Mouse (Mus musculus): ENCODE results near the gene Azin2. TPM values are rescaled to one million over a fixed set of nuclear protein-coding genes. Genes with fewer than 3 reads are reported as not detected.

Gene Azin2
- polyA plus RNA-seq (2014; fragmentation: Nextera tagmentation; extraction: Ambion mirVana): 17.6 and 21.2 TPM in 2 replicates

DNA sequence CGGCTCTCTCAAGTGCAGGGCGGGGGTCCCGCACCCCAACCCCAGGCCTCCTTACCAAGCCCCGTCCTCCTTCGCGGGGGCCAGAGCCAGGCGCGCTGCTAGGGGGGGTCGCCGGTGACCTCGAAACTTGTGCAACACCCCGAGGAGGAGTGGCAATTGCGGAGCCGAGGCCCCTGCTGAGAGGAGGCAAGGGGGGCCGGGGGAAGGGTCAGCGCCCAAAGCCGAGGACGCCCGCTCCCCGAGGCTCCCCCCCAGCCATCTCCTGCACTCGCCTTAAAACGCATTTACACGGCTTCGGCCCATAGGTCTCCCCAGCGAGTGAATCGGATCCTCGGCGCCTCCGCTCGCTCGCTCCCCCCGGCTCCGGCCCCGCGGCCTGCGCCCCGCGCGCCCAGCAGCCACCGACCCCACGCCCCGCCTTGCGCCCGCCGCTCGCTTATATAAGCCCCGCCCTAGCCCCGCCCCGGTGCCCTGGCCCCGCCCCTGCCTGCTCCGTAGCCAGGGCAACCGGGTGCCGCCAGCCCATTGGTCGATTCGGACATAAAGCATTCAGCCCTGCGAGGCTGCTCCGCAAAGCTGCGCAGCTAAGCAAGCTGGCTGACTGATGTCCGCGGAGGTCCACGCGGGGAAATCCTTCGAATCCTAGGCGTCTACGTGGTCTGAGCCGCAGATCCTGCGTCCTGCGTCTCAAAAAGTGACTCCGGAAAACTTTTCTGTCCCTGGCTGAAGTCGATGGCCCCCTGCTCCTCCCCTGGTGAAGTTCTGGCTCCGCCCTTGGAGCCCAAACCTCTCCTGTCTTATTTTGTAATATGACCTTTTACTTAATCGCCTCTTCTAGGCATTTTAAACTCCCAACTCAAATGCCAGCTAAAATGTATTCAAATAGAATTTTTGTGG lies at the start of gene Azin2:
Azin2 (minus strand) TSS at position 414 of the 897 bp plus-strand sequence.
- no peak for TF ChIP-seq CTCF (IDR thresholded peaks at IDR 0.05; ENCODE audit: low read depth)
- Histone ChIP-seq H3K4me2 (peak within 1 kb of the TSS; percentile 90), H3K27me3 (ENCODE audit: insufficient read depth, low read length) (no peaks in the 10 kb centered on the region), H3K9ac (peak within 1 kb of the TSS; percentile 75), H3K27ac (ENCODE audit: low read depth) (peak within 1 kb of the TSS; percentile 55; the same call in 1 of the 2 replicates), H3K4me3 (ENCODE audit: low read depth, low read length) (peak within 1 kb of the TSS; percentile 71), H3K36me3 (ENCODE audit: insufficient read depth) (no peaks in the 10 kb centered on the region), H3K4me1 (ENCODE audit: insufficient read depth) (peaks cover 10% of the 10 kb centered on the region), H3K9me3 (ENCODE audit: low read depth, low read length) (no peaks in the 10 kb centered on the region)
- ATAC-seq (ENCODE audit: insufficient read depth) (peak; percentile 94), DNase-seq (peak; percentile 95)
- WGBS: under 1% methylated on average over 71 of the region's 72 CpGs

DNA sequence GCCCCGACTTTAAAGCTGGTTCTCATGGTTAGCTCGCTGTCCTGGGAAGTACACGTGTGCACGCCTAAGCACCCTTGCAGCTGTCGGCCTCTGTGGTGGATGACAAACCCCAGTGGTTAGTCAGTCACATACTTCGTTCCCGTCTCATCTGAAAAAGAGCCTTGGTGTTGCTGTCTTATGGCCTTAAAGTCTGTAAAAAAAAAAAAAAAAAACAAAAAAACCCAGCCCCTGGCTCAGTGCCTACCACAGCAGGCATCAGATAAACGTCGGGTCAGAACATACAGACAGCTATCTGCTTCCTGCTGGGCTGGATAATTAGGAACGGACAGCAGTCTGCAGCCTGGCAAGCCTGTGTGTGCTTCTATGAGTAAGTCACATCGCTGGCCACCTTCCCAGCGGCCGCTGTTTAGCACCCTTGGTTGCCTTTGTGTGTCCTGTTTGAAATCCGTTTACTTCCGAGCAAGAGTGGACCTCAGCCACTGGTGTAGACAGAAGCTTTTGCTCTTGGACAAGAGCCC lies 49.4 kb upstream of the Azin2 start:
- 37% methylated on average over 15 of the region's 15 CpGs for WGBS
- no peak overlapping the region for H3K4me2 ChIP-seq
- no peak overlapping the region for H3K4me3 ChIP-seq (ENCODE audit: low read depth, low read length)
- peaks cover 8% of the 10 kb centered on the region for H3K4me1 ChIP-seq (ENCODE audit: insufficient read depth)
- peak; percentile 87 for DNase-seq
- H3K9ac ChIP-seq: no peak overlapping the region; the same call in 1 of the 2 replicates
- no peaks in the 10 kb centered on the region for H3K27me3 ChIP-seq (ENCODE audit: insufficient read depth, low read length)
- TF ChIP-seq CTCF (IDR thresholded peaks at IDR 0.05; ENCODE audit: low read depth): no peak
- peak overlapping the region; percentile 71 for H3K27ac ChIP-seq (ENCODE audit: low read depth)
- peaks cover 43% of the 10 kb centered on the region for H3K36me3 ChIP-seq (ENCODE audit: insufficient read depth)
- no peaks in the 10 kb centered on the region for H3K9me3 ChIP-seq (ENCODE audit: low read depth, low read length)
- peak; percentile 59 for ATAC-seq (ENCODE audit: insufficient read depth)

DNA sequence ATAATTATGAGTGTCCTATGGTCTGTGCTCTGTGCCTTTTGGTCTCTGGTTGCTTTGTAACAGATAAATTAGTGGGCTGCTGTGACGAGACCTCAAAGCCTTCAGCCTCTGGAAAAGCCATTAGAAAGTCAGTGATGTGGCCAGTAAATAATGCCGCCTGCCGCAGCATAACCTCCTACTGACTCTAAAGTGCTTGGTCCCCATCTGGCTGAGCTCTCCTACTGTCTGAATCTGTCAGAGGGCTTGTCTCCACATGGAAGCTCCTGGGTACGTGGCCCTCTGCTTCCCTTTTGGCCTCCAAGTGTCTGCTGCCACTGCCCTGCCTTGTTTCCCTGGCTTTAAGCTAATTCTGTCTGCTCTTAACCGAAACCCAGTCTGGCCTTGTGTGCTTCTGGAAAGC lies 47.3 kb upstream of the Azin2 start:
- Histone ChIP-seq H3K27me3 (ENCODE audit: insufficient read depth, low read length) (no peaks in the 10 kb centered on the region), H3K9me3 (ENCODE audit: low read depth, low read length) (no peaks in the 10 kb centered on the region), H3K36me3 (ENCODE audit: insufficient read depth) (peaks cover 60% of the 10 kb centered on the region), H3K27ac (ENCODE audit: low read depth) (no peak overlapping the region), H3K9ac (no peak overlapping the region; the same call in 1 of the 2 replicates), H3K4me3 (ENCODE audit: low read depth, low read length) (no peak overlapping the region), H3K4me2 (no peak overlapping the region), H3K4me1 (ENCODE audit: insufficient read depth) (no peaks in the 10 kb centered on the region)
- no peak for TF ChIP-seq CTCF (IDR thresholded peaks at IDR 0.05; ENCODE audit: low read depth)
- ATAC-seq (ENCODE audit: insufficient read depth): no peak
- 73% methylated on average over 5 of the region's 5 CpGs for WGBS
- DNase-seq: no peak

DNA sequence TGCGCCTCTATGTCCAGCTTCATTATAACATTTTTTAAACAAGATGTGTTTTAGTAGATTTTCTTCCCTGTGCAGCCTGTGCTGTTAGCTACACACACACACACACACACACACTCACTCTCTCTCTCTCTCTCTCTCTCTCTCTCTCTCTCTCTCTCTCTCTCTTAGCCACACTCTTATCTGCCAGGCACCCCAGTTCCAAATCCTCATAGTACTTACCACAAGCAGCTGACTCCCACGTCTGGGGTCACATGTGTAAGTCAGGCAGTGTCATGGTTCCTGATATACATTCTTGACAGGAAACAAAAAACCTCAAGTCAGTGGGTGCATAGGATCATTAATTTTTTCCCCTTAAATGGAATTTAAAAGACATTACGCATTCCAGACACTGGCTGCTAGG lies 46.4 kb upstream of the Azin2 start:
- H3K27me3 ChIP-seq (ENCODE audit: insufficient read depth, low read length): no peaks in the 10 kb centered on the region
- no peak for DNase-seq
- H3K4me3 ChIP-seq (ENCODE audit: low read depth, low read length): no peak overlapping the region
- H3K9me3 ChIP-seq (ENCODE audit: low read depth, low read length): no peaks in the 10 kb centered on the region
- no peak for ATAC-seq (ENCODE audit: insufficient read depth)
- no peaks in the 10 kb centered on the region for H3K4me1 ChIP-seq (ENCODE audit: insufficient read depth)
- no peak overlapping the region for H3K4me2 ChIP-seq
- 62% methylated on average over 3 of the region's 3 CpGs for WGBS
- H3K36me3 ChIP-seq (ENCODE audit: insufficient read depth): peaks cover 67% of the 10 kb centered on the region
- no peak overlapping the region for H3K27ac ChIP-seq (ENCODE audit: low read depth)
- no peak overlapping the region for H3K9ac ChIP-seq
- TF ChIP-seq CTCF (IDR thresholded peaks at IDR 0.05; ENCODE audit: low read depth): no peak

DNA sequence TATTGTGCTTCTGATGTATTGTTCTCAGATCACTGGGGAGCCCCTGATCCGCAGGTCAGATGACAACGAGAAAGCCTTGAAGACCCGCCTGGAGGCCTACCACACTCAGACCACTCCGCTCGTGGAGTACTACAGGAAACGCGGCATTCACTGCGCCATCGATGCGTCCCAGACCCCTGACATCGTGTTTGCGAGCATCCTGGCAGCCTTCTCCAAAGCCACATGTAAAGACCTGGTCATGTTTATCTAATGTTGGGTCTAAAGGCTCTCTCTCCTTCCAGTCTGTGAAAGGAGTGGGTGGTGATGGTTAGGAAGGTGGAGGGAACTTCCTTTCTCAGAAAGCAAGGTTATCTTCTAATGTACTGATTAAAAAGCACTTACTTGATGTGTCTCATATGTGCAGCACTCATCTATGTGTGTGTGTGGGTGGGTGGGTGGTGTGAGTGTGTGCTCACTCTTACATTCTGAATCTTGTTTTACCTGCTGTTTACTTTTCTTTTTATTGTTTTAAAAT lies 45.8 kb upstream of the Azin2 start:
- ATAC-seq (ENCODE audit: insufficient read depth): no peak

DNA sequence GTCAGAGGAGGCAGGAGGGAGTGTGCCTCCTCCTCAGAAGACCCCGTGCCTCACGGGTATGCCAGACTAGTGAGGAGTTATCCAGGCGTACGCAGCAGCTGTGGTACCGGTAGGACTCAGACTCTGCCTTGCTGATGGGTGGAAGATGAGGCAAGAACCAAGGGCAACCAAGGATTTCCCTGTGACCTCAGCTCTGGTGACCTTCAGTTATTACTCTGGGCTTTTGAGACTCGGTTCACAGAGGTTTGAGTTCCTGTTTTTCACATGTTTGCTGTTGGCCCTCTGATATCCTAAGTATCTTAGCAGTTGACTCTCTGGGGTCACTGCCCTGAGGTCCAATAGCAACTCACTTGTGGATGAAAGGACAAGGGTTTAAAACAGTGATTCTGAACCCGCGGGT lies 41.5 kb upstream of the Azin2 start:
- H3K36me3 ChIP-seq (ENCODE audit: insufficient read depth): peaks cover 89% of the 10 kb centered on the region
- H3K9me3 ChIP-seq (ENCODE audit: low read depth, low read length): no peaks in the 10 kb centered on the region
- no peak overlapping the region for H3K9ac ChIP-seq
- no peak overlapping the region for H3K4me3 ChIP-seq (ENCODE audit: low read depth, low read length)
- no peak overlapping the region for H3K4me2 ChIP-seq
- no peaks in the 10 kb centered on the region for H3K27me3 ChIP-seq (ENCODE audit: insufficient read depth, low read length)
- WGBS: 91% methylated on average over 8 of the region's 8 CpGs
- ATAC-seq (ENCODE audit: insufficient read depth) (no peak), DNase-seq (no peak)
- H3K27ac ChIP-seq (ENCODE audit: low read depth): no peak overlapping the region
- peaks cover 4% of the 10 kb centered on the region for H3K4me1 ChIP-seq (ENCODE audit: insufficient read depth)
- no peak for TF ChIP-seq CTCF (IDR thresholded peaks at IDR 0.05; ENCODE audit: low read depth)

More for the DNA sequence above, 45.8 kb upstream of the Azin2 start:
- Histone ChIP-seq H3K4me1 (ENCODE audit: insufficient read depth) (no peaks in the 10 kb centered on the region), H3K27ac (ENCODE audit: low read depth) (no peak overlapping the region), H3K4me3 (ENCODE audit: low read depth, low read length) (no peak overlapping the region), H3K4me2 (no peak overlapping the region), H3K9me3 (ENCODE audit: low read depth, low read length) (no peaks in the 10 kb centered on the region), H3K9ac (no peak overlapping the region), H3K36me3 (ENCODE audit: insufficient read depth) (peaks cover 73% of the 10 kb centered on the region), H3K27me3 (ENCODE audit: insufficient read depth, low read length) (no peaks in the 10 kb centered on the region)
- WGBS: 78% methylated on average over 12 of the region's 12 CpGs
- no peak for DNase-seq
- no peak for TF ChIP-seq CTCF (IDR thresholded peaks at IDR 0.05; ENCODE audit: low read depth)

DNA sequence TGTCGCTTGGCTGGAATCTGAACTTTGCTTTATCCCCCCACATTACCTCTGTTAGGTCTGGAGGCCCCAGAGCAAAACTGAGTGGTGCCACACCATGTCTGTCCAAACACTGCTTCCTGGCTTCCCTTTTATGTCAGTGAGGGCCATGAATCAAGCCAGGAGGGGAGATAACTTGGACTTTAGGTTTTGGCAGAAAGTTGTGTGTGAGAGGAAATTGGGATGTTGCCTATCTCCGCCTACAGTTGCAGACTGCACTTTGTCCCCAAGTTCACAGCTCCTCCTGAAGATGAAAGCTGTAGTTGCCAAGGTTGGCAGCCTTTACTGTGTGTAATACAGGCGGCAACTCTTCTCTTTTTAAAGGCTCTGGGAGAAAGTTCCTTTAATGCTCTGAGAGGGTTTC lies 38.5 kb upstream of the Azin2 start:
- ATAC-seq (ENCODE audit: insufficient read depth) (no peak), DNase-seq (no peak)
- H3K4me1 ChIP-seq (ENCODE audit: insufficient read depth): peaks cover 16% of the 10 kb centered on the region
- no peak overlapping the region for H3K4me3 ChIP-seq (ENCODE audit: low read depth, low read length)
- no peak overlapping the region for H3K4me2 ChIP-seq
- no peaks in the 10 kb centered on the region for H3K27me3 ChIP-seq (ENCODE audit: insufficient read depth, low read length)
- no peak for TF ChIP-seq CTCF (IDR thresholded peaks at IDR 0.05; ENCODE audit: low read depth)
- H3K9me3 ChIP-seq (ENCODE audit: low read depth, low read length): no peaks in the 10 kb centered on the region
- H3K9ac ChIP-seq: no peak overlapping the region
- peaks cover 79% of the 10 kb centered on the region for H3K36me3 ChIP-seq (ENCODE audit: insufficient read depth)
- H3K27ac ChIP-seq (ENCODE audit: low read depth): no peak overlapping the region
- WGBS: 68% methylated on average over 3 of the region's 3 CpGs

All from lung, embryonic 14.5 days (tissue).